Comparison of ENCODE assay signal across 11 mouse cellular contexts in genomic region chr5:74336780-74337179, GRCm38 (mm10).
DNase-seq lines count a peak whose midpoint lies in the region; ATAC-seq lines count a peak whose summit lies in the region.
"Had no signal": no experiment of that assay in that cellular context is flagged by ENCODE, and none has a peak within 500 bp of the region (broad histone marks: within the 10 kb centered on the region; RNA-seq: fewer than 3 reads in every experiment).

No protein-coding gene starts in this region.

- no peak overlapping the region for H3K4me3 ChIP-seq in hindbrain, embryonic 13.5 days
- no peak overlapping the region for H3K4me3 ChIP-seq in hindbrain, embryonic 11.5 days (ENCODE audit: low read depth, low read length)
- H3K4me3 ChIP-seq in hindbrain, embryonic 14.5 days (replicated peaks; ENCODE audit: low read length) = no peak overlapping the region
- H3K4me3 ChIP-seq: liver, embryonic 13.5 days had no signal

- no peaks in the 10 kb centered on the region for H3K27me3 ChIP-seq in hindbrain, embryonic 13.5 days
- no peaks in the 10 kb centered on the region for H3K27me3 ChIP-seq in hindbrain, embryonic 11.5 days (ENCODE audit: control insufficient read depth, insufficient read depth, low read length)
- H3K27me3 ChIP-seq in hindbrain, embryonic 14.5 days (ENCODE audit: control insufficient read depth, insufficient read depth, low read length) = no peaks in the 10 kb centered on the region
- H3K27me3 ChIP-seq: liver, embryonic 13.5 days had no signal

- H3K27ac ChIP-seq in hindbrain, embryonic 13.5 days = no peak overlapping the region
- no peak overlapping the region for H3K27ac ChIP-seq in hindbrain, embryonic 11.5 days (ENCODE audit: low read depth, low read length)
- peak overlapping the region; percentile 4; the same call in 1 of the 2 replicates for H3K27ac ChIP-seq in hindbrain, embryonic 14.5 days
- H3K27ac ChIP-seq: liver, embryonic 13.5 days had no signal

- H3K9ac ChIP-seq in hindbrain, embryonic 13.5 days = no peak overlapping the region
- H3K9ac ChIP-seq in hindbrain, embryonic 11.5 days (ENCODE audit: low read depth, low read length) = no peak overlapping the region
- no peak overlapping the region for H3K9ac ChIP-seq in hindbrain, embryonic 14.5 days
- H3K9ac ChIP-seq: liver, embryonic 13.5 days had no signal

- H3K4me2 ChIP-seq in hindbrain, embryonic 13.5 days = no peak overlapping the region
- no peak overlapping the region for H3K4me2 ChIP-seq in hindbrain, embryonic 11.5 days (replicated peaks; ENCODE audit: low read depth, low read length)
- no peak overlapping the region for H3K4me2 ChIP-seq in hindbrain, embryonic 14.5 days (replicated peaks)
- H3K4me2 ChIP-seq: liver, embryonic 13.5 days had no signal

- ATAC-seq in hindbrain, embryonic 13.5 days (ENCODE audit: low FRiP score) = peak; percentile 57
- no peak for ATAC-seq in hindbrain, embryonic 11.5 days (ENCODE audit: low FRiP score)
- peak; percentile 87 for ATAC-seq in hindbrain, embryonic 14.5 days (ENCODE audit: low FRiP score)
- no peak for ATAC-seq in activated CD4-positive, CD25-positive, alpha-beta regulatory T cell, adult 4 months

- H3K9me3 ChIP-seq in hindbrain, embryonic 13.5 days = no peaks in the 10 kb centered on the region
- no peaks in the 10 kb centered on the region for H3K9me3 ChIP-seq in hindbrain, embryonic 11.5 days (ENCODE audit: control insufficient read depth, low read length)
- no peaks in the 10 kb centered on the region for H3K9me3 ChIP-seq in hindbrain, embryonic 14.5 days (ENCODE audit: control insufficient read depth, low read length)
- H3K9me3 ChIP-seq: liver, embryonic 13.5 days had no signal

- WGBS in hindbrain, embryonic 13.5 days = 44% methylated on average over 12 of the region's 12 CpGs
- 73% methylated on average over 12 of the region's 12 CpGs for WGBS in hindbrain, embryonic 11.5 days
- 41% methylated on average over 12 of the region's 12 CpGs for WGBS in hindbrain, embryonic 14.5 days

- H3K4me1 ChIP-seq in hindbrain, embryonic 13.5 days (replicated peaks) = peaks cover 19% of the 10 kb centered on the region
- no peaks in the 10 kb centered on the region for H3K4me1 ChIP-seq in hindbrain, embryonic 11.5 days (replicated peaks; ENCODE audit: control insufficient read depth, insufficient read depth, low read length)
- H3K4me1 ChIP-seq in hindbrain, embryonic 14.5 days (replicated peaks; ENCODE audit: control insufficient read depth, insufficient read depth, low read length) = peaks cover 4% of the 10 kb centered on the region; the same call in 1 of the 2 replicates
- H3K4me1 ChIP-seq: liver, embryonic 13.5 days had no signal

- DNase-seq in hindbrain, embryonic 11.5 days (ENCODE audit: low spot score) = no peak
- DNase-seq in MN1 (ENCODE audit: low spot score) = peak; percentile 9
- peak; percentile 57 for DNase-seq in cerebellum, adult 11-12 months
- peak; percentile 73 for DNase-seq in hindbrain, embryonic 14.5 days (ENCODE audit: low spot score)
- no peak for DNase-seq in frontal cortex, postnatal 14 days (ENCODE audit: low spot score in 2 of 2)
- no peak for DNase-seq in right cerebral cortex, postnatal 25 days
- DNase-seq: adrenal gland, postnatal 36 days; kidney, adult 8-10 months; liver, embryonic 13.5 days had no signal

- no peaks in the 10 kb centered on the region for H3K36me3 ChIP-seq in hindbrain, embryonic 13.5 days
- no peaks in the 10 kb centered on the region for H3K36me3 ChIP-seq in hindbrain, embryonic 11.5 days (ENCODE audit: control insufficient read depth, insufficient read depth, low read length)
- no peaks in the 10 kb centered on the region for H3K36me3 ChIP-seq in hindbrain, embryonic 14.5 days (replicated peaks; ENCODE audit: control insufficient read depth, insufficient read depth)
- H3K36me3 ChIP-seq: liver, embryonic 13.5 days had no signal

Comparison
In these comparisons a context has a peak if more than half of its experiments do, and no peak if none do; other contexts are left out.
1. ATAC-seq: peak in hindbrain, embryonic 13.5 days (single experiment) and hindbrain, embryonic 14.5 days (single experiment); none in hindbrain, embryonic 11.5 days (single experiment) and activated CD4-positive, CD25-positive, alpha-beta regulatory T cell, adult 4 months (single experiment).
2. DNase-seq: peak in MN1 (single experiment), cerebellum, adult 11-12 months (single experiment) and hindbrain, embryonic 14.5 days (single experiment); none in hindbrain, embryonic 11.5 days (single experiment), frontal cortex, postnatal 14 days (0 of 2) and right cerebral cortex, postnatal 25 days (single experiment).